Mouse (Mus musculus) brain, embryonic 18.5 days (tissue): ENCODE data around the gene Rtcb.
A peak's percentile ranks its signal among the peaks of the same experiment; 100 is the strongest.

Source experiments
- DNase-seq: peaks from one replicate; pipeline ENCODE4 v3.0.0-alpha.2; 2012; ENCODE audit warnings: low read depth, low spot score

The Rtcb gene

DNA sequence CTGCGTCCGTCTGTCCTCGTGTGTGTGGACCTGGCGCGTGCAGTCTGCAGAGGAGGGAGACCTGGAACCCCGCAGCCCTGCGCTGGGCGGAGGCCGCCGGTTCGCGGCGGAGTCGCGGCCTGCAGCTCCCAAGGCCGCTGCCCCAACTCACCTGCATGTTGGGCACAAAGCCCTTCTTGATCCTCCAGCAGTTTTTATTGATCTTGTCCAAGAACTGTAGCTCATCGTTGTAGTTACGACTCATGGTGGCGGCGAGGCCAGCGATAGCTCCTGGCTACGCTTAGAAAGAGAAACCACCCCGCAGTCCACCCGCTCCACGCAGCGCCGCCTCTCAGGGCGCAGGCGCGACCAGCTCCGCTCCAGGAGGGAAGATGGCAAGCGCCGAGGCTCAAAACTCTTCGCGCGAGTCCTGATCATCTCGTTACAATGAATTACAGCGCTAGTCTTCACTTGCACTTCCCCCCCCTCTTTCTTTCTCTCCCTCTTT, at the start of gene Rtcb:
TSS of gene Rtcb (minus strand) at position 360 of the 487 bp plus-strand sequence.
- peak; percentile 87 for DNase-seq

DNA sequence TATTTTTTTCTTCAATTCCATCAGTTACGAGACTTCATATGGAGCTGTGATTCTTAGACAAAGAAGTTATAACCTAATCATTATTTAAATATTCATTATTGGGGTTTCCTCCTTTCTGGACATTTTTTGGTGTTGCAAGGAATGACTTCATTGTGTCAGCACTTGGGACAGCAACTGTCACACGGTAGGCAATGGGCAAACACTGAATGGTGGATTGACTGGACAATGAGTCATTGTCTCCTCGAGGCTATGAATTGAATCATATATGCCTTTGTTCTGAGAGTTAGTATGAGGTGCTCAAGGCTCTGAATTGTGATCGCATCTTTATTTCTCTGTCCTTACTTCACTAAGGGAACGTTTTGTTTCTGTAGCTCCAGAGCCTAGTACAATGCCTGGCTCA, 48.8 kb upstream of the Rtcb start:
- DNase-seq, result no peak

DNA sequence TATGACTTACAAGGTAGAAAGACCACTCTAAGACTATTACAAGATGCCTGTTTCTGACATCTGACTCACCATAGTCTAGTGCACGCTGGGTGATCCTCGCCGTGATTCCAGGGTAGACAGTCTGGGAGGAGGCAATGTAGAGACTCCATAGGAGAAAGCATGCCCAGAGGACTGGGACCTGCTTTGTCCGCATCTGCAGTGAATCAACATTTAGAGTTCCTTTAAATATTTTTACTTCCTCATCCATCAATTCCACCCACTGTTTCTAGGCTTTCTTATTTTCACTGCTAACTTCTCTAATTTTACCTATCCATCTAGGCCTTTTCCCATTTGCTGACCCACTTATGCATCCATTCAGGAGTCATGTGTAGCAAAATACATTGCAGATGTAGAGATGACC, 42.8 kb upstream of the Rtcb start:
- no peak for DNase-seq

DNA sequence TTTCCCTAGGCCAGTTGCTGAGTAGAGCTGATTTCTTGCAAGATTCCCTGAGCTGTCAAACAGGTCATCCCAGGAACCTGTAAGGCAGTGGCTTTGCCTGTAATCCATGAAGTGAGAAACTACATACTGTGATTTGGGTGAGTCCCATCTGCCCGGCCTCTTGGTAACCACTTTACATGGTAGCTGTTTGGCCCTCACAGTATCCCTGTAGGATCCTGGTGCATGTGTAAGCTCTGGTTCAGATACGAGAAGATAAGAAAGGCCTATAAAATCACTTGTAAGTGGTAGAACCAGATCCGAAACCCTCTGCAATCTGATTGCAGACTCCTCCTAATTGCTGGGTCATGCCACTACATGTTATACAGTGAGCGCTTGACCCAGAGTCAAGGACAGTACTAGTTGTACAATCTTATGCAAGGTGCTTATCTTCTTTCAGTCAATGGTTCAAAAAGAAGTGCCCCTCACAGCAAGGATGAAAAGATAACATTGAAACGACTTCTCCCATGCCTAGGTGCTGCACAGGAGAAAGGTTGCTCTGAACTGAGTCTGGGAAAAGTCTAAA, 37.0 kb upstream of the Rtcb start:
- no peak for DNase-seq

DNA sequence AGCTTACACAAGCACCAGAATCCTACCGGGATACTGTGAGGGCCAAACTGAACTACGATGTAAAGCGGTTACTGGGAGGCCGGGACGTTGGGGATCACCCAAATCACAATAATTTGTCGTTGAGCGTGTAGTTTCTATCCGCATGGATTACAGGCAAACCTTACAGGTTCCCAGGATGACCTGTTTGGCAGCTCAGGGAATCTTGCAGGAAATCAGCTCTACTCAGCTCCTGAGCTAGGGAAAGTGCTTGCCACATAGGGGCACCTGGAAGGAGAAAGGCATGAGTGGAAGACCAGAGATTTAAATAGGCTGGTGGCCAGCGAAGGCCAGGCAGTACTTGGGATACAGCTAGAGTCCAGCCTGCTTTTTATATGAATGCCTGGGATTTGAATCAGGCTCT, 36.2 kb upstream of the Rtcb start:
- no peak for DNase-seq

DNA sequence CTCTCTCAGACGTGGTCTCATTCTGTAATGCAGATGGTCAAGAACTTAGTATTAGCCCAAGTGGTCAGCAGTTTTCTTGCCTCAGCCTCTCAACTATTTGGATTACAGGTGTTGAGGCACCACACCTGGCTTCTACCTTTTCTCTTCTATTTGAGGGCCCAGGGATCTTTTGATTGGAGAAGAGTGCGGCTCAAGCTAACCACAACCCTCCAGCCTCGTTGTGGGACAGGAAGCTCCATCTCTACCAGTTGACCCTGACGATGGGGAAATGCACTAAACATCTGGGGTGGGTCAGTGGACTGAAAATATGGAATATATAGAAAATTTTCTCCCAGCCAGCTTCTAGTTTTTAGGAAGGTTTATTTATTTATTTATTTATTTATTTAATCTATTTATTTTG, 34.8 kb upstream of the Rtcb start:
- no peak for DNase-seq

DNA sequence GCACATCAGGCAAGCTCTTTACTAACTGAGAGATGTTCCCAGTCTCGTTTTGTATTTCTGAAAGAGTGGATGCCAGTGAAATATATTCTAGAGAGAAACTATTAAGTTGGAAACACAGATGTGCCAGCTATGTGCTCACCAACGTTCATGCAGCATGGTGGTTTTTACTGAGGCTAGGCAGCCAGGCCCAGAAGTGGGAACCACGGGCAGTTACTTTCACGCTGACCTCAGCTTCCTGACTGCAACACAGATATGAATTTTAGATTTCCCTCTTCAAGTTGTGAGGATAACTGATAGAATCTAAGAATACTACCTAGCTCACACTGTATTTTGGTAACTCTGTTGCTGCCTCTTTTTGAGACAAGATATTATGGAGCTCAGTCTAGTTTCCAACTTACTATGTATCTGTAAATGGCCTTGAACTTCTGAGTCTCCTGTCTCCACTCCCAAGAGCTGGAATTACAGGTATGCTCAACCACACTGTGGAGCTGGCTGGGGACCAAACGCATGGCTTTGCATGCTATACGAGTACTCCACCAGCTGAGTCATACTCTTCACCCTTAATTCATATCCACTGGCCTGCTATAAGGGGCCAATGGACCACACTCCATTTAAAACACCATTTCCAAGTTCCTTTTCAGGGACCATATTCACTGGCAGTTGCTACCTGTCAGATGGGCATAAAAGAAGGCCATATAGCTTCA, 31.9 kb upstream of the Rtcb start:
- no peak for DNase-seq

DNA sequence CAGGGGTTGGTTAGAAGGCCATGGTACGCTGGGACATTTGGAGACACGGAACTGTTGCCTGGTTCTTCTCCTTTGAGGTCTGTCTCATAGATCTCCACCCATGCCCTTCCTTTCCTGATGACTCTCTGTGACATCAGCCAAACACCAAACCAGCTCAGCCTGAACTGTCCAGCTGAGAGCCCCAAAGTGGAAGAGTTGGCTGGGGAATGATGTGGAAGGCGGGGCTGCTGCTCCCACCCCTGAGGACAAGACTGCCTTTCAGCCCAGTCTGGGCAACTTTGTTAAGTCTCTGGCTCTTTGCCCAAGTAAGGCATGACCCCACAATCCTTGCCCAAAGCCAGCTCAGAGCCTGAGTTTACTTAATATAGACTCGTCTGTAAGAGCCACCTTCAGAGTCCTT, 15.3 kb upstream of the Rtcb start:
- DNase-seq, result no peak

DNA sequence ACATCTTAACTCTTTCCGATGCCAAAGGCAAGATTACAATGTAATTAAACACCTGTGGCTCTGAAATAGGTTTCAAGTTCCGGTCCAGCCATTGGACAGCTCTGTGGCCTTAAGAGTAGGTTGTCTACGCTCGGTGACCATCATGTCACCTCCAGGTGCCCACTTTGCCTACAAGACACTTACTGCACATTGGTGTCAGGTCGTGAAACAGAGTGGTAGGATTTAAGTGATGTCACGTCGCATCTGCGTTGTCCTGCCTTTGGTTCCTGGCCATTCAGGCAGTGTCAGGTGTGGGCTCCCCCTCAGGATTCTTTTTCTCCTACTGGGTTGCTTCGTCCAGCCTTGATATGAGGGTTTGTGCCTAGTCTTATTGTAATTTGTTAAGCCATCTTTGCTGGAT, 14.2 kb upstream of the Rtcb start:
- no peak for DNase-seq

DNA sequence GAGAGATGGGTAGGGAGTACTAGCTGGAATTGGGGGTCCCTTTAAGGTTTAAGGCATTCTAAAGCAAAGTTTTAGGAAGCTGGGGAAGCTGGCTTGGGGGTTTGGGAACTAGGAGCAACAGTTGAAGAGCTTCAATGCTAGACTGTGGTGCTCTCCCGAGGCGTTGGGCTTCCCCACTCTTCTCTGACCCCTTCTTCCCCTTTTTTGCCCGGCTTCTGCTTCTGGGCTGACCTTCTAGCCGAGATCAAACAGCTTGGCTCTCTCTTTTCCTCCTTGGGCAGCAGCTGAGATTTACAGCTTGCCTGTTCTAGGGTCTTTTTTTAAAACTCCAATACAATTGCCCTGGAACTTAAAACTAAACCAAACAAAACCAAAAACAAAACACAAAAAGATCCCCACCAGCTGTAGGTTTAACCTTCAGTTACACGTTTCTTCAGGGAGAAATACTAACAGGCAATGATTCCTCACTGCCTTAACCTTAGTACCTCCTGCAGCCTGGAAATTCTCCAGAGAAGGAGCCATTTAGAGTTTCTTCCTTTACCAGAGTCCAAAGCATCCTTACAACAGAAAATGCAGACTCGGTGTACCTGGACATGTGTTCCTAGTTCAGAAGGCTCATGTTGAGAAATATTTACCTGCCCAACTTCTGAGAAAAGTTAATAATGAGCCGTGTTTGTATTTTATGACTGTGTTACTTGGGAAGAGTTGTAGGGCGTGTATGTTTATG, 12.4 kb upstream of the Rtcb start:
- no peak for DNase-seq

DNA sequence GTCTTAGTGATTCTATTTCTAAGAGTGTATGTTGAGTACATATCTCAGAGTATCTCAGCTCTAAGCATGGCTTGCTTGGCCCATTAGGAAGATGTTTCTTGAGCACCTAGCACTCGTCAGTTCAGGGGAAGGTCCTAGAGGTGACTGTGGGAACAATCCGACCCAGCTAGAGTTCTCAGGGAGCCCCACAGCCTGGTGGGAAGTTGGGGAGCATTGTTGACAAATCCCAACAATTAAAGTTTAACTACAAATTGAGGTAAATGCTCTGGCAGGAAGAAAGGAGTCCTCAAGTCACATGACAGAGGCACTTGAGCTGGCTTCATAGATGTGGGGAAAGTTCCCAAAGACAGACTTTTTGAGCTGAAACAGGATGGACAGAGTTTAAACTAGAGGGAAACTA, 11.1 kb upstream of the Rtcb start:
- no peak for DNase-seq

DNA sequence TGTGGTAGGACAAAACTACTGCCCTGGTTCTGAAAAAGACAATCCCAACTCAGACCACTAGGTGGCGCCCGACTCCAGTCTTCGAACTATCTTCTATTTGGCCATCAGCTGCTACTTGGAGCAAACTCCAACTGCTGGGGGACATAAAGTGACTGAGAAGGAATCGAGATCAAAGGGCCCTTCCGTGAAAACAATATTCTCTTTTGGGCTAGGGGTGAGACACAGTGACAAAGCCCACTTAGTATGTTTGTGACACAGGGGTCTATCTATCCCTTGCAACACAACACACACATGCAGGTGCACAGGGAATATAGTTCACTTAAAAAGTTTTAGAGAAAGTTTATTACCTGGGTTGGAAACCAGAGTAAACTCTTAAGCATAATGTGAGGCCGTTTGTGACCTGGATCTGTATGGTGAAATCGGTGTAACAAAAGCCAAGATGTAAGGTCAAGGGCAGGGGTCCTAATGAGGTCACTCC, 10.6 kb upstream of the Rtcb start:
- DNase-seq, result peak; percentile 40

DNA sequence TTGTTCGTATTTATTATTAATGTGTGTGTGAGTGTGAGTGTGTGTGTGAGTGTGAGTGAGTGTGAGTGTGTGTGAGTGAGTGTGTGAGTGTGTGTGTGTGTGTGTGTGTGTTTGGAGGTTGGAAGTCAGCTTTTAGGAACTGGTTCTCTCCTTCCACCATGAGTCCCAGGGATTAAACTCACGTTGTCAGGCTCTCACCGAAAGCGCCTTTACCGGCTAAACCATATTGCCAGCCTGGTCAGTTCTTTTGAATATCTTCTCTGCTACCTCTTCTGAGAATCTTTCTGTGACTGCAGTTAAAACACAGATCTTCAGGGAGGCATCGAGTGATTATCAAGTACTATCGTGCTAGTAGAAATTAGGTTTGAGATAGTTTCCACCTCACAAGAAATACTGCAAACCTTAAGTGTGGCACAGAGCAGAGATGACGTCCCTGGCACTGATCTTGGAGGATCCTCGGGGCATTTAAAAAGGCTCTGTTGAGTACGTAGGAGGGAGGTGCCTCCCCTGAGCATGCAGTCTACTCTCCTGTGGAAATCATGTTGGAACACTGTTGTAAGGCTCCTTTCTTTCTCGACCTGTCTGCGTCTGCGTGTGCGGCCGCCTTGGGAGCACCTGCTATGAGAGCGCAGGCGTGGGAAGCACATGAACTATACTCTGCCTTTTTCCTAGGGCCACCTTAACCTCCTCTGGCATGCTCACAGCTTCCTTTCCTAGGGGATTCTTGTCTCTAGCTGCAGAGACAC, 10.0 kb upstream of the Rtcb start:
- no peak for DNase-seq

DNA sequence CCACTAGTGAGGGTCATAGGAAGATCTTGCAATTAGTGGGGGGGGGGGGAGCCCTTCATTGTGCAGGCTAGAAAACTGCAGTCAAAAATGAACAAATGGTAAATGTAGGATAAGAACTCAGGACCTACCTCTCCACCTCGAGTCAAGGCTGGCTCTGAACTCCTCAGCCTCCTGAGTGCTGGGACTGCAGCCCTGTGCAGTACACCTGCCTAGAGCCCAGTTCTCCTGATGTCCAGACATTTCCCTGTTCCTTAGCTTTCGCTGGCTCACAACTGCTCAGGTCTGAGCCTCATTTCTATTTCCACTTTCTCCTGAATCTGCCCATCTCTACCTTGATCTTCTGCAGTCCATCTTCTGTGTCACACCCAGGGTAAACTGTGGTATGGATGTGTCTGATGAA, 8.9 kb upstream of the Rtcb start:
- no peak for DNase-seq

DNA sequence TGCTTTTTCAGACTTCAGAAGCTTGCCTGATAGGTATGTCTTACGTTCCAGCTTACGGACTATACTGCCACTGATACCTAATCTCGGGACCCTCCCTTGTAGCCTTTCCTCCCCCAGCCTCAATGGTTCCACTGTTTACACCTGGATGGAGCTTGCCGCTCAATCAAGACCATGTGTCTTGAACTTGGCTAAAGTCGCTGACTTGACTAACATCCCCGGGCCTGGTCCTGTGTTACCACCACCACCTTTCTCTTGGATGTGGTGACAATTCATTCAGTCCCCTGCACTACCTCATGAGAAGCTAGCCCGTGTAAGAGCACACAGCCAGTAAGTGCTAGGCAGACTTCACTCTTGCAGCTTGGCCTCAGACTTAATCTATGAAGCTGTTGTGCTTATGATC, 6.7 kb upstream of the Rtcb start:
- DNase-seq, result no peak

DNA sequence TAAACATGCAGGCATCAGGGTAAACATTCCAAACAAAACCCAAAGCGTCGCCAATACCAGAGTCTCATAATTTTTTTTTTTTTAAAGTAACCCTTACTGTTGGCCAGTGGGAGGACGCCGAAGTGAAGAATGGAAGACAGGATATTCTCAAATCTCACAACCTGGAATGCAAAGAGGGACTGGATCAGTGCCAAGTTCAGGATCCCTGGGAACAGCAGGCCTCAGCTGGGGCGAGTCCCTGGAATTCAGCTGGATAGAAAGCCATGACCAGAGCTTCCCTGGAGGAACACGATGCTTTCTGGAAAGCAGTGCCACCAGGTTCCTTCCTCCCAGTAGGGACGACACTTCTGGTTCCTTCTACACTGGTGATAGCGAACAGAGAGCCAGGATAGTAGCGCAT, 5.3 kb upstream of the Rtcb start:
- DNase-seq, result no peak

DNA sequence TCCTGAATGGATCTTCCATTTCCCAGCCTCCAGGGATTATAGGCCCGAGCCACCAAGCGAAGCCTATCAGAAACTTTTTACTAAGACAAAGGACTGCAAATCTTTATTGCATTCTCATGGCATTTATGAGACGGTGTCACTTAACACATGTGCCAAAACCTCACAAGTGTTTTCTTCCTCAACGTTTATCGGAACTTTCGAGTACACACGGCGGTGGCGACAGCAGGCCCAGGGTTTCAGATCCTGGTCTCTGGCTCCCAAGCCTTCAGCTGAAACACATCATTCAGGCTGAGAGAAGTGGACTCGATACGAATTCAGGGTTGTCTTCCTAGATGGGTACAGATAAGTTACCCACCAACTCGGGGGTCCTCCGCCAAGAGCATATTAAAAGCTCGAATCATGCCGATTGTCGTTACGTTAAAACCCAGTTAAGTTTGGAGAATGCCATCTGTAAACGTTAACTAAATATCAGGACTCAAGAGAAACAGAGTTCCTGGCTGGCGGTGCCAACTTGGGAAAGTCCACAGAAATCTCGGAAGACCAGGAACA, 678 bp downstream of the Rtcb start:
- no peak for DNase-seq

DNA sequence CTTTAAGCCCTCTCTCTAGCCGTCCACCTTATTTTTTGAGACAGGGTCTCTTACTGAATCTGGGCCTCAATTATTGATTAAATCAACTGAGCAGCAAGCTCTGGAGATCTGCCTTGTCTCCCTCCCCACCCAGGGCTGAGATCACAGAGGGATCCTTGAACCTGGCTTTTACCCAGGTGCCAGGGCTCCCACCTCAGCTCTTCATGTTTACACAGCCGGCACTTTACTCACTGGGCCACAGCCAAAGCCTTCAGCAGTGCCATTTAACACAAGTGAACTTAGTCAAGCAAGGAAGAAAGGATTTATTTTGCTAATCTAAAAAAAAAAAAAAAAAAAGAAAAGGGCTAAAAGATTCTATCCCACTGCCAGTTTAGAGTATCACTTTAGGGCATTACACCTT, 3.2 kb downstream of the Rtcb start:
- no peak for DNase-seq

DNA sequence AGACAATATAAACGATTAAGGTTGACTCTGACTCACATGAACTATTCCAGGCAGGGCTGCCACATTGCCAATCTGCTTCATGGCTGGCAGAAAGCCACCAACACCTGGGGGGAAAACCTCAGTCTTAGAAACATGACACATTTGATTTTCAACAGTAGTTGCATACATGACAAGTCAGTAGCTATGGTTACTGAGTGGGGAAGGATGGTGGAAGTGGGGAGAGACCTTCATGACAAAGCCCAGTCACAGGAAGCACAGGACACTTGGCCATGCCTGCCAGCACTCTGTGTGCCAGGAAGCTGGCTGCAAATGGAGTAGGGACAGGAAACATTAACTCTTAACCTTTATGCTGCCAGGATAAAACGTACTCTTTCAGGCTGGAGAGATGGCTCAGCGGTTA, 4.2 kb downstream of the Rtcb start:
- no peak for DNase-seq

DNA sequence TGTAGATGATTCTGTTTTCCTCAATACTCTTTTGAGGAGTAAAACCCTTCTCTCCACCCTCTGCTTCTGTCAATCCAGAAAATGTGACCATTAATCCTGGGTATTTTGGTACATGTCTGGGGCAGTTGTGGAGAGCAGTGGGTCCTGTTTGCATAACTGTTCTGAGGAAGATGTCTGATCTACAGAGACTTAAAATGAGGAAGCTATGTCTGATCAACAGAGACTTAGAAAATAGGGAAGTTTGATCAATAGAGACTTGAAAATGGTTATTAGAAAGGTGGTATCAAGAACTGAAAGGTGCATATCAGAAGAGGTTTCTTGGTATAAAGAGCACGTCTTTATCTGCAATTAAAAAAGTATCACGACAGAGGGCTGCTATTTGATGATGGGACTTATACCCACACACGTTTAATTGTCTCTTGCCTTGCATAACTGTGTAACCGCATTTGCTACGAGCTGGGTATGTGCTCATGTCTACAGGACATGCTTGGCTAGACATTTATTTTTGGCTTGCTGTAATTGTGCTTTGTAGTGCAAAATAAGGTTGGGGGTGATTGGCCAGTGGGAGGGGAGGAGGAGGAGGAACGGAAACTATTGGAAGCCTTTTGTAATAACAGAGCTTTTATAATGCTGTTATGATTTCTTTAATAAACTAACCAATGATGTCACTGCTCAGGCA, 5.7 kb downstream of the Rtcb start:
- no peak for DNase-seq

DNA sequence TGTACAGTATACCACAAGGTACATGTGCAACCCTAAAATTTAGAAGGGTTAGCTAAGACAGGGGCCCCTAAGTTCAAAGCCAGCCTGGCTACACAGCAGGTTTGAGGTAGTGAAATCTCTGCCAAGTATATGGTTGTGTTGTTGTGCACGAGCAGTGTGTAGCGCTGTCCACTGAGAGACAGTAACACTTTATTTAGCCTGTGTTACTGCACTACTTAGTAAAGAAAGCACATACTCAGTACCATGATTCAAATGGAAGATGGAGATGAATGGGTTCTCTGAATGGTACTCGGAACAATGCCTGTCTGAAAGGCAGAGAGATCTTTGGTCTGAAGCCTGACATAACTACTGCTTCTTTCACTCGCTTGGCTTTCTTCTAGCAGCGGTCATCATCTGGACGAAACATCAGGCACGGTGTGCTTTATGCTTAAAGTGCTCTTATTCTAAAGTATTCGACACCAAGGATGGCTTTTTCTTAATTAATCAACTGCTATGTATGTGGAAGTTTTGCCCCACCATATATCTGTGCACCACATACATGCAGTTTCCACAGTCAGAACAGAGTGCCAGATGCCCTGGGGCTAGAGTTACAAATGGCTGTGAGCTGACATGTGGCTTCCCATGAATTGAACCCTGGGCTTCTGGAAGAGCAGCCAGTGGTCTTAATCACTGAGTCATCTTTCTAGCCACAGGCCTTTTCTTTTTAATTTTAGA, 9.0 kb downstream of the Rtcb start:
- no peak for DNase-seq
